In the genomic region with DNA sequence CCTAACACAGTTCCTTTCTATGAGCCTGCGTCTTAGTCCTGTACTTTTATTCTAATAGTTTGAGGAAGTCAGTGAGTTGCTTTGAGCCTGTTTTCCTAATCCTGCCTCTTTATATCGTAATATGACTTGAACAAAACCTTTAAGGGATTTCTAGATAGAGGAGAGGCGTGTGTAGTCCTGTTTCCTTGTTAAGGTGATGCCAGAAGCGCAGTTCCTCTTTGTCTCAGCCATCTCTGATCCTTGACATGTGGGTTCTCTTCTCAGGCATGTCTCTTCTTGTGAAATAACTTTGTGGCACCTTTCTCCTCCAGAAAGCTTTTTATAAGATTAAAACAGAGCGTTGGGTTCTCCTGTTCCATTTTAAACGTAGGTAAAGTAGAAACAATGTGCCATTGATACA, we compare ENCODE assay signal across 22 mouse cellular contexts.
DNase-seq lines count a peak whose midpoint lies in the region; ATAC-seq and TF ChIP-seq lines count a peak whose summit lies in the region.
"Had no signal": no experiment of that assay in that cellular context is flagged by ENCODE, and none has a peak within 500 bp of the region (broad histone marks: within the 10 kb centered on the region; RNA-seq: fewer than 3 reads in every experiment).

No protein-coding gene starts in this region.

- ATAC-seq in embryonic facial prominence, embryonic 14.5 days (ENCODE audit: low read depth): peak; percentile 72
- no peak for ATAC-seq in intestine, postnatal 0 days
- ATAC-seq in intestine, embryonic 15.5 days: no peak
- ATAC-seq: activated CD4-positive, CD25-positive, alpha-beta regulatory T cell, adult 4 months; CD4-positive, CD25-positive, alpha-beta regulatory T cell, adult 4 months; Patski had no signal

- no peak overlapping the region for H3K27ac ChIP-seq in embryonic facial prominence, embryonic 14.5 days (replicated peaks; ENCODE audit: low read depth, low read length)
- no peak overlapping the region for H3K27ac ChIP-seq in embryonic facial prominence, embryonic 10.5 days (replicated peaks)
- 0 out of 2 replicates have a peak overlapping the region, but pooled peaks have one; percentile 2 for H3K27ac ChIP-seq in intestine, postnatal 0 days (ENCODE audit: low read depth, low read length)
- no peak overlapping the region for H3K27ac ChIP-seq in intestine, embryonic 15.5 days
- H3K27ac ChIP-seq in kidney, adult 2 months (ENCODE audit: insufficient read depth, low read depth, low read length): no peak overlapping the region

- H3K4me2 ChIP-seq in embryonic facial prominence, embryonic 14.5 days (ENCODE audit: low read depth, low read length): no peak overlapping the region
- no peak overlapping the region for H3K4me2 ChIP-seq in intestine, postnatal 0 days (replicated peaks; ENCODE audit: low read depth)
- H3K4me2 ChIP-seq in intestine, embryonic 15.5 days (replicated peaks): no peak overlapping the region

- no peaks in the 10 kb centered on the region for H3K27me3 ChIP-seq in embryonic facial prominence, embryonic 14.5 days (replicated peaks; ENCODE audit: control insufficient read depth, insufficient read depth, low read length)
- H3K27me3 ChIP-seq in embryonic facial prominence, embryonic 10.5 days (replicated peaks; ENCODE audit: low read depth, poor library complexity, severe bottlenecking): no peaks in the 10 kb centered on the region
- no peaks in the 10 kb centered on the region for H3K27me3 ChIP-seq in intestine, postnatal 0 days (replicated peaks; ENCODE audit: control insufficient read depth, insufficient read depth, low read length)
- no peaks in the 10 kb centered on the region for H3K27me3 ChIP-seq in intestine, embryonic 15.5 days (replicated peaks)
- no peaks in the 10 kb centered on the region for H3K27me3 ChIP-seq in kidney, adult 2 months (replicated peaks; ENCODE audit: control insufficient read depth, insufficient read depth, low read length)
- H3K27me3 ChIP-seq: CH12.LX, Patski had no signal

- TF ChIP-seq POLR2A in kidney, adult 2 months (IDR thresholded peaks at IDR 0.05; ENCODE audit: low read depth, low read length): no peak

- H3K9ac ChIP-seq in embryonic facial prominence, embryonic 14.5 days (ENCODE audit: low read depth, low read length): no peak overlapping the region
- no peak overlapping the region for H3K9ac ChIP-seq in intestine, postnatal 0 days (ENCODE audit: low read depth, low read length)
- no peak overlapping the region for H3K9ac ChIP-seq in intestine, embryonic 15.5 days

- peaks cover 80% of the 10 kb centered on the region for H3K36me3 ChIP-seq in embryonic facial prominence, embryonic 14.5 days (ENCODE audit: control insufficient read depth, insufficient read depth, low read length)
- H3K36me3 ChIP-seq in embryonic facial prominence, embryonic 10.5 days (replicated peaks): peaks cover 88% of the 10 kb centered on the region
- peaks cover 62% of the 10 kb centered on the region for H3K36me3 ChIP-seq in intestine, postnatal 0 days (ENCODE audit: control insufficient read depth, insufficient read depth)
- H3K36me3 ChIP-seq in intestine, embryonic 15.5 days: peaks cover 38% of the 10 kb centered on the region
- H3K36me3 ChIP-seq in kidney, adult 2 months (ENCODE audit: control insufficient read depth, insufficient read depth, low read length): peaks cover 13% of the 10 kb centered on the region

- 83% methylated on average over 6 of the region's 6 CpGs for WGBS in embryonic facial prominence, embryonic 14.5 days
- 85% methylated on average over 6 of the region's 6 CpGs for WGBS in embryonic facial prominence, embryonic 10.5 days
- WGBS in intestine, postnatal 0 days: 95% methylated on average over 6 of the region's 6 CpGs
- WGBS in intestine, embryonic 15.5 days: 94% methylated on average over 6 of the region's 6 CpGs
- WGBS in kidney, adult 2 months: 93% methylated on average over 6 of the region's 6 CpGs

- TF ChIP-seq CTCF in intestine, postnatal 0 days (IDR thresholded peaks at IDR 0.05; ENCODE audit: low read depth): no peak
- TF ChIP-seq CTCF in kidney, adult 2 months (conservative IDR thresholded peaks at IDR 0.05; ENCODE audit: insufficient read depth, insufficient read length, low read depth, low read length): no peak

- DNase-seq in embryonic facial prominence, embryonic 14.5 days (ENCODE audit: low spot score): peak; percentile 63
- no peak for DNase-seq in embryonic facial prominence, embryonic 10.5 days (ENCODE audit: low spot score)
- DNase-seq in fat pad, adult 2 months (ENCODE audit: extremely low read depth, low read depth, low spot score): peak; percentile 74
- DNase-seq in gonadal fat pad, adult 2 months (ENCODE audit: low read depth): peak; percentile 69
- no peak for DNase-seq in kidney, adult 2 months
- no peak for DNase-seq in kidney, adult 8-10 months
- DNase-seq: adrenal gland, adult 2 months; adrenal gland, adult 8-10 months; adrenal gland, postnatal 10 days; adrenal gland, postnatal 14 days; adrenal gland, postnatal 25 days; adrenal gland, postnatal 36 days; B cell, adult 2 months; cerebellum, adult 11 months; cerebellum, adult 11-12 months had no signal

- H3K9me3 ChIP-seq in embryonic facial prominence, embryonic 14.5 days (ENCODE audit: control insufficient read depth, low read length): no peaks in the 10 kb centered on the region
- no peaks in the 10 kb centered on the region for H3K9me3 ChIP-seq in embryonic facial prominence, embryonic 10.5 days
- H3K9me3 ChIP-seq in intestine, postnatal 0 days (ENCODE audit: control insufficient read depth): no peaks in the 10 kb centered on the region
- H3K9me3 ChIP-seq in intestine, embryonic 15.5 days: no peaks in the 10 kb centered on the region
- H3K9me3 ChIP-seq: G1E had no signal

- no peak overlapping the region for H3K4me3 ChIP-seq in embryonic facial prominence, embryonic 14.5 days (ENCODE audit: low read depth, low read length)
- no peak overlapping the region for H3K4me3 ChIP-seq in embryonic facial prominence, embryonic 10.5 days
- H3K4me3 ChIP-seq in intestine, postnatal 0 days (ENCODE audit: low read depth, low read length): no peak overlapping the region
- no peak overlapping the region for H3K4me3 ChIP-seq in intestine, embryonic 15.5 days (replicated peaks)
- no peak overlapping the region for H3K4me3 ChIP-seq in kidney, adult 2 months (ENCODE audit: insufficient read depth, low read depth, low read length)

- H3K4me1 ChIP-seq in embryonic facial prominence, embryonic 14.5 days (ENCODE audit: control insufficient read depth, insufficient read depth, low read length): no peaks in the 10 kb centered on the region
- no peaks in the 10 kb centered on the region for H3K4me1 ChIP-seq in embryonic facial prominence, embryonic 10.5 days
- H3K4me1 ChIP-seq in intestine, postnatal 0 days (replicated peaks; ENCODE audit: control insufficient read depth, insufficient read depth, low read length): no peaks in the 10 kb centered on the region
- no peaks in the 10 kb centered on the region for H3K4me1 ChIP-seq in intestine, embryonic 15.5 days (replicated peaks)
- no peaks in the 10 kb centered on the region for H3K4me1 ChIP-seq in kidney, adult 2 months (ENCODE audit: control insufficient read depth, insufficient read depth, low read length)

Comparison
In these comparisons a context has a peak if more than half of its experiments do, and no peak if none do; other contexts are left out.
1. DNase-seq: peak in embryonic facial prominence, embryonic 14.5 days (single experiment), fat pad, adult 2 months (single experiment) and gonadal fat pad, adult 2 months (single experiment); none in embryonic facial prominence, embryonic 10.5 days (single experiment), kidney, adult 2 months (single experiment) and kidney, adult 8-10 months (0 of 2).